Mouse (Mus musculus) megakaryocyte, embryonic 14.5 days (primary cell): ENCODE data around the gene Ppp1r9a.

Experiments used
- FLI1 ChIP-seq: IDR thresholded peaks from 2 replicates; pipeline ENCODE4 v1.6.1; 2012; ENCODE audit warnings: low read length, inconsistent platforms, mixed read lengths
- GATA1 ChIP-seq: IDR thresholded peaks from 3 replicates; pipeline ENCODE4 v1.6.1; 2012; ENCODE audit warnings: mixed read lengths, low read length, inconsistent platforms, borderline replicate concordance

DNA sequence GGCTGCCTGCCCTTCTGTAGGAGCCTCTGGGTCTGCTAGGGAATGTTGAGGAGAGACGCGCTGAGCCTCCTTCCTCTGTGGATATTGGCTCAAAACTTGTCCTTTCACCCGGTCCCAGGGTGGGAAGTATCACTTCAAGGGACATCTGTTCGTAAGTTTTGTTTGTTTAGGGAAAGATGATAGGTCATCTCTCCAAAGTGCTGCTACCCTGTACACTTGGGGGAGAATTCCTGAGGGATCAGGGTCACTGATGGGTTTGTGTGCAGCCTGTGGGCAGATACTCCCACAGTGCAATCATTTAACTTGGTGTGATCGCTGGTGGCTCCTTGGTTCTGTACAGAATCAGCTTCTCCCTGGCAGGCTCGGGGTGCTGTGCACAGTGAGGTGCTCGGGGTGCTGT, 189.2 kb downstream of the Ppp1r9a start:
- TF ChIP-seq GATA1 (no peak), FLI1 (no peak)
